ENCODE assay signal across 7 mouse cellular contexts in genomic region chr13:20311612-20312011, GRCm38 (mm10).
DNase-seq lines count a peak whose midpoint lies in the region; ATAC-seq lines count a peak whose summit lies in the region.

No protein-coding gene starts in this region.

- no peak overlapping the region for H3K4me2 ChIP-seq in forebrain, embryonic 13.5 days

- 19% methylated on average over 3 of the region's 3 CpGs for WGBS in forebrain, embryonic 13.5 days
- WGBS in hindbrain, embryonic 10.5 days, result 25% methylated on average over 3 of the region's 3 CpGs
- WGBS in midbrain, embryonic 10.5 days, result 24% methylated on average over 3 of the region's 3 CpGs

- H3K4me1 ChIP-seq in forebrain, embryonic 13.5 days, result peaks cover 7% of the 10 kb centered on the region; the same call in 1 of the 2 replicates
- H3K4me1 ChIP-seq in hindbrain, embryonic 10.5 days (replicated peaks), result peaks cover 1% of the 10 kb centered on the region; the same call in 1 of the 2 replicates
- H3K4me1 ChIP-seq in midbrain, embryonic 10.5 days, result peaks cover 10% of the 10 kb centered on the region; the same call in 1 of the 2 replicates

- no peaks in the 10 kb centered on the region for H3K9me3 ChIP-seq in forebrain, embryonic 13.5 days (replicated peaks)
- no peaks in the 10 kb centered on the region for H3K9me3 ChIP-seq in hindbrain, embryonic 10.5 days
- H3K9me3 ChIP-seq in midbrain, embryonic 10.5 days (replicated peaks), result no peaks in the 10 kb centered on the region

- H3K4me3 ChIP-seq in forebrain, embryonic 13.5 days, result no peak overlapping the region
- H3K4me3 ChIP-seq in hindbrain, embryonic 10.5 days, result no peak overlapping the region
- no peak overlapping the region for H3K4me3 ChIP-seq in midbrain, embryonic 10.5 days

- no peaks in the 10 kb centered on the region for H3K27me3 ChIP-seq in forebrain, embryonic 13.5 days
- H3K27me3 ChIP-seq in hindbrain, embryonic 10.5 days (ENCODE audit: insufficient read depth, poor library complexity, severe bottlenecking), result no peaks in the 10 kb centered on the region
- H3K27me3 ChIP-seq in midbrain, embryonic 10.5 days (ENCODE audit: low read depth, poor library complexity, severe bottlenecking), result no peaks in the 10 kb centered on the region

- peak; percentile 51 for DNase-seq in Muller cell, postnatal 12 days (ENCODE audit: inconsistent ontology term)
- DNase-seq in brain, embryonic 18.5 days (ENCODE audit: low read depth, low spot score), result peak; percentile 71
- DNase-seq in hindbrain, embryonic 10.5 days (ENCODE audit: low spot score), result peak; percentile 78
- peak; percentile 78 for DNase-seq in left cerebral cortex, adult 11 months (ENCODE audit: low spot score)
- DNase-seq in midbrain, embryonic 10.5 days (ENCODE audit: low spot score), result peak; percentile 70
- DNase-seq in right cerebral cortex, postnatal 4 days, result peak; percentile 93

- no peaks in the 10 kb centered on the region for H3K36me3 ChIP-seq in forebrain, embryonic 13.5 days (ENCODE audit: poor library complexity, severe bottlenecking)
- H3K36me3 ChIP-seq in hindbrain, embryonic 10.5 days, result no peaks in the 10 kb centered on the region
- H3K36me3 ChIP-seq in midbrain, embryonic 10.5 days, result no peaks in the 10 kb centered on the region

- ATAC-seq in forebrain, embryonic 13.5 days, result peak; percentile 89

- no peak overlapping the region for H3K27ac ChIP-seq in forebrain, embryonic 13.5 days
- no peak overlapping the region for H3K27ac ChIP-seq in hindbrain, embryonic 10.5 days
- no peak overlapping the region for H3K27ac ChIP-seq in midbrain, embryonic 10.5 days (replicated peaks)

- H3K9ac ChIP-seq in forebrain, embryonic 13.5 days, result no peak overlapping the region
